Mouse (Mus musculus): ENCODE data around the gene Nfatc2ip.

Nfatc2ip gene

DNA sequence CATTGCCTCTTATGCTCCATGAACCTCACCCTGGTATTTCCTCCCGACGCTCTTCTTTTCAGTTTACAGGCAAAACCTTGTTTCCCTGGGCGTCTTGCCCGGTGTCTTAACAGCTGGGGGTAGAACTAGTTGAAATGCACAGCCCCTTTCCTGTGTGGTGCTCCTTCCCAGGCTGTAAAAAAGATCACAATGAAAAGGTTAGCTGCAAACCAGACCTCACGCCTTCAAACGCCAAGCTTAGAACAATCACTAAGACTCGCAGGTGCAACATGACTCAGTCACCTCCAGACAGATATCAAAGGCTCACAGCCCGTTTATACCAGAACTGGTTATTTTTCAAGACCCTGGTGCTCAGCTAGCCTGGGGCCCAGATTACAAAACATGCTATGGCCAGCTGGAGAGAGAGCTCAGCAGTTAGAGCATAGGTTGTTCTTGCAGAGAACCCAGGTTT, 57.0 kb downstream of the Nfatc2ip start:
- in situ Hi-C loops (cut with MboI; ENCODE audit: low pct_unique_long_range_greater_than_20kb in 1 of 2, low sequenced_read_pairs in 2 of 2, unreplicated experiment in 1 of 2): loop anchor here in 1 of 2 experiments (5.0 kb wide), 1 partner anchor 38 kb away; the partner anchor contains the start of gene Spns1

DNA sequence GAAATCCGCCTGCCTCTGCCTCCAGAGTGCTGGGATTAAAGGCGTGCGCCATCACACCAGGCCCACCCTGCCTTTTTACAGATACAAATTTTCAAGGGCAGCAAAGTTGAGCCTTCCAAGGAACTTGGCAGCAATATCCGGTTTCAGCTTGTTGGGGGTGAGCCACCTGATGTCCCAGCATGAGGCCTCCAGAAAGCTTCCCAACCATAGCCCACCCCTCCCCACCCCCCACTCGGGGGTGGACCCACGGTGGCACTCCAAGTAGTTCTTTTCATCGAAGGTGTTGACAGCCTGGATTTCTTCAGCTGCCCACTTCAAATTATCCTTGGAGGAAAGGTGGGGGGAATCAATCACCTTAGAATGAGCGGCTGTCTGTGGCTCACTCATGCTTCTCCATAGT, 57.6 kb downstream of the Nfatc2ip start:
- in situ Hi-C loops (cut with MboI; ENCODE audit: low pct_unique_long_range_greater_than_20kb in 1 of 2, low sequenced_read_pairs in 2 of 2, unreplicated experiment in 1 of 2): loop anchor here in 1 of 2 experiments (5.0 kb wide), 1 partner anchor 38 kb away; the partner anchor contains the start of gene Spns1

- in situ Hi-C loops (cut with MboI; ENCODE audit: low pct_unique_long_range_greater_than_20kb in 1 of 2, low sequenced_read_pairs in 2 of 2, unreplicated experiment in 1 of 2): loop anchor here in 1 of 2 experiments (5.0 kb wide), 1 partner anchor 42 kb away; the partner anchor contains the start of gene Spns1
Measured at GRCm38 (mm10) chr7:126335556-126335955, 61.0 kb downstream of the Nfatc2ip start.

Measured in mouse embryonic stem cell (cell line).